ENCODE assay signal across 8 mouse cellular contexts in genomic region chrX:150477854-150478780, GRCm38 (mm10). TPM values are rescaled to one million over a fixed set of nuclear protein-coding genes. Genes with fewer than 3 reads are reported as not detected.
DNase-seq lines count a peak whose midpoint lies in the region; ATAC-seq lines count a peak whose summit lies in the region.

No protein-coding gene starts in this region.

- peak overlapping the region; percentile 39 for H3K4me3 ChIP-seq in hindbrain, embryonic 11.5 days (ENCODE audit: low read depth, low read length)

- no peaks in the 10 kb centered on the region for H3K27me3 ChIP-seq in hindbrain, embryonic 11.5 days (ENCODE audit: control insufficient read depth, insufficient read depth, low read length)

- peak; percentile 93 for DNase-seq in MEL-GATA-1-ER (ENCODE audit: extremely low read depth, low read depth)
- DNase-seq in cerebellum, adult 8-10 months: peak; percentile 93
- peak; percentile 87 for DNase-seq in hindbrain, embryonic 11.5 days (ENCODE audit: low spot score)
- peak; percentile 72 to 90 for DNase-seq in layer of hippocampus, postnatal 10 days (ENCODE audit: low spot score in 2 of 2)
- peak; percentile 85 for DNase-seq in lung, postnatal 10 days
- peak; percentile 81 for DNase-seq in ovary, postnatal 36 days (ENCODE audit: low spot score)
- DNase-seq in thymus, postnatal 25 days: peak; percentile 77

- H3K36me3 ChIP-seq in hindbrain, embryonic 11.5 days (ENCODE audit: control insufficient read depth, insufficient read depth, low read length): no peaks in the 10 kb centered on the region

- peak overlapping the region; percentile 77 for H3K27ac ChIP-seq in hindbrain, embryonic 11.5 days (ENCODE audit: low read depth, low read length)

- ATAC-seq in frontal cortex, adult (ENCODE audit: low TSS enrichment): peak; percentile 98
- ATAC-seq in hindbrain, embryonic 11.5 days (ENCODE audit: low FRiP score): peak; percentile 98

- peak overlapping the region; percentile 19; the same call in 1 of the 2 replicates for H3K4me2 ChIP-seq in hindbrain, embryonic 11.5 days (replicated peaks; ENCODE audit: low read depth, low read length)

- H3K9me3 ChIP-seq in hindbrain, embryonic 11.5 days (ENCODE audit: control insufficient read depth, low read length): no peaks in the 10 kb centered on the region

- WGBS in hindbrain, embryonic 11.5 days: under 1% methylated on average over 34 of the region's 34 CpGs

- no peaks in the 10 kb centered on the region for H3K4me1 ChIP-seq in hindbrain, embryonic 11.5 days (replicated peaks; ENCODE audit: control insufficient read depth, insufficient read depth, low read length)

- peak overlapping the region; percentile 50; the same call in 1 of the 2 replicates for H3K9ac ChIP-seq in hindbrain, embryonic 11.5 days (ENCODE audit: low read depth, low read length)

RNA-seq across cellular contexts. Expression of gene Tmem29, which starts 19.2 kb away (rescaled TPM):
- polyA plus RNA-seq in hindbrain, embryonic 11.5 days (2014; fragmentation: Nextera tagmentation; extraction: Ambion mirVana): 44.8 and 51.6 TPM in 2 replicates
- total RNA-seq in layer of hippocampus, postnatal 10 days (2021): 10 to 100 TPM; 52.7 to 55.4 TPM

Comparison
In these comparisons a context has a peak if more than half of its experiments do, and no peak if none do; other contexts are left out.
1. Peak in every context shown above with its lines: DNase-seq, ATAC-seq, H3K4me3 ChIP-seq and H3K27ac ChIP-seq.